Comparison of ENCODE assay signal across 8 mouse cellular contexts in the genomic region with DNA sequence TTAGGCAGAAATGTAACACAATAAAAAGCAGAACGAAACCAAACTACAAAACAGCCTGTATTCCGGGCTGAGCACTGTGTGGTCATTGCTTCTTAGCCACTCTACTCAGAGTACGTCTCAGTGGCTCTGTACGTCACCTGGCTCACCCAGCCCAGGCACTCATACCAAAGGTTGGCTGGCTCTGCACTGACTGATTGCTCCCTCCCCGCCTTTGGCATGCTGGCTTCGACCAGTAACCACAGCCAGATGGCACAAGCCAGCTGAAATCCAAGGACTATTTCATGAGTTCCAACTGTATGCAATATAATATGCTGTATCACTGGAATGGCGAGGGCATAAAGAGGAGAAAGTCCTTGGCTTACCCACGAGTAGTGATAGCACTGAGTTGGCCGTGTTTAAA.
A peak's percentile ranks its signal among the peaks of the same experiment; 100 is the strongest.
DNase-seq lines count a peak whose midpoint lies in the region; ATAC-seq and TF ChIP-seq lines count a peak whose summit lies in the region.
"Had no signal": no experiment of that assay in that cellular context is flagged by ENCODE, and none has a peak within 500 bp of the region (broad histone marks: within the 10 kb centered on the region; RNA-seq: fewer than 3 reads in every experiment).

No protein-coding gene starts in this region.

- 0 out of 2 replicates have a peak, but pooled peaks have one; percentile 7 for TF ChIP-seq CTCF in layer of hippocampus, adult 2 months (conservative IDR thresholded peaks at IDR 0.05)
- peak; percentile 19; the same call in 1 of the 2 replicates for TF ChIP-seq CTCF in lung, postnatal 0 days (IDR thresholded peaks at IDR 0.05)

- 52% methylated on average over 9 of the region's 9 CpGs for WGBS in lung, postnatal 0 days

- peaks cover 5% of the 10 kb centered on the region; the same call in 1 of the 2 replicates for H3K4me1 ChIP-seq in brown adipose tissue, adult 24 weeks (ENCODE audit: control insufficient read depth, insufficient read depth, insufficient read length, low read length)
- H3K4me1 ChIP-seq in lung, postnatal 0 days (ENCODE audit: insufficient read depth, low read depth, low read length) = no peaks in the 10 kb centered on the region

- H3K4me3 ChIP-seq in layer of hippocampus, adult 2 months = peak overlapping the region; percentile 35
- peak overlapping the region; percentile 32; the same call in 1 of the 2 replicates for H3K4me3 ChIP-seq in brown adipose tissue, adult 24 weeks (ENCODE audit: insufficient read depth, low read depth, low read length)
- no peak overlapping the region for H3K4me3 ChIP-seq in lung, postnatal 0 days (ENCODE audit: low read depth, low read length)

- no peak for TF ChIP-seq EP300 in lung, postnatal 0 days (IDR thresholded peaks at IDR 0.05)

- H3K27ac ChIP-seq in layer of hippocampus, adult 2 months = no peak overlapping the region
- peak overlapping the region; percentile 70 for H3K27ac ChIP-seq in brown adipose tissue, adult 24 weeks (replicated peaks; ENCODE audit: low read depth, low read length)
- H3K27ac ChIP-seq in lung, postnatal 0 days (ENCODE audit: low read length) = no peak overlapping the region

- no peak overlapping the region for H3K9ac ChIP-seq in lung, postnatal 0 days (replicated peaks; ENCODE audit: low read depth)

- H3K27me3 ChIP-seq in lung, postnatal 0 days (replicated peaks; ENCODE audit: insufficient read depth, low read length) = no peaks in the 10 kb centered on the region

- H3K36me3 ChIP-seq in lung, postnatal 0 days (ENCODE audit: insufficient read depth, low read length) = no peaks in the 10 kb centered on the region

- no peaks in the 10 kb centered on the region for H3K9me3 ChIP-seq in lung, postnatal 0 days (ENCODE audit: low read length)

- no peak for DNase-seq in layer of hippocampus, adult 2 months (ENCODE audit: low spot score in 2 of 2)
- DNase-seq in layer of hippocampus, postnatal 36 days = no peak
- peak; percentile 26 for DNase-seq in forelimb bud, embryonic 11.5 days (ENCODE audit: low read depth, low spot score)
- DNase-seq in lung, postnatal 0 days (ENCODE audit: low spot score) = peak; percentile 73
- DNase-seq in thymus, postnatal 10 days (ENCODE audit: low spot score in 2 of 2) = no peak
- no peak for DNase-seq in right cerebral cortex, postnatal 25 days
- DNase-seq: thymus, postnatal 25 days had no signal

- H3K4me2 ChIP-seq in lung, postnatal 0 days (replicated peaks; ENCODE audit: low read depth, low read length) = 0 out of 2 replicates have a peak overlapping the region, but pooled peaks have one; percentile 1

- peak; percentile 97 for ATAC-seq in lung, postnatal 0 days

Comparison
In these comparisons a context has a peak if more than half of its experiments do, and no peak if none do; other contexts are left out.
1. DNase-seq: peak in forelimb bud, embryonic 11.5 days (single experiment) and lung, postnatal 0 days (single experiment); none in layer of hippocampus, adult 2 months (0 of 2), layer of hippocampus, postnatal 36 days (0 of 2), thymus, postnatal 10 days (0 of 2) and right cerebral cortex, postnatal 25 days (single experiment).